Mouse (Mus musculus) brain, embryonic 14.5 days (tissue): ENCODE results near the gene Dbi.

Experiments
- CTCF ChIP-seq: fragments of 200-500 bp; IDR thresholded peaks from 2 replicates; pipeline ENCODE4 v1.5.1; 2012; ENCODE audit warnings: inconsistent platforms, mild to moderate bottlenecking, moderate library complexity, borderline replicate concordance; ENCODE audit not compliant: insufficient read depth, insufficient read length; ENCODE audit errors: extremely low read depth
- POLR2A ChIP-seq: fragments of 200-500 bp; IDR thresholded peaks from 2 replicates; pipeline ENCODE4 v1.6.1; 2012; ENCODE audit warnings: mild to moderate bottlenecking, inconsistent platforms, borderline replicate concordance; ENCODE audit not compliant: poor library complexity, insufficient read depth, insufficient read length, severe bottlenecking; ENCODE audit errors: extremely low read depth

DNA sequence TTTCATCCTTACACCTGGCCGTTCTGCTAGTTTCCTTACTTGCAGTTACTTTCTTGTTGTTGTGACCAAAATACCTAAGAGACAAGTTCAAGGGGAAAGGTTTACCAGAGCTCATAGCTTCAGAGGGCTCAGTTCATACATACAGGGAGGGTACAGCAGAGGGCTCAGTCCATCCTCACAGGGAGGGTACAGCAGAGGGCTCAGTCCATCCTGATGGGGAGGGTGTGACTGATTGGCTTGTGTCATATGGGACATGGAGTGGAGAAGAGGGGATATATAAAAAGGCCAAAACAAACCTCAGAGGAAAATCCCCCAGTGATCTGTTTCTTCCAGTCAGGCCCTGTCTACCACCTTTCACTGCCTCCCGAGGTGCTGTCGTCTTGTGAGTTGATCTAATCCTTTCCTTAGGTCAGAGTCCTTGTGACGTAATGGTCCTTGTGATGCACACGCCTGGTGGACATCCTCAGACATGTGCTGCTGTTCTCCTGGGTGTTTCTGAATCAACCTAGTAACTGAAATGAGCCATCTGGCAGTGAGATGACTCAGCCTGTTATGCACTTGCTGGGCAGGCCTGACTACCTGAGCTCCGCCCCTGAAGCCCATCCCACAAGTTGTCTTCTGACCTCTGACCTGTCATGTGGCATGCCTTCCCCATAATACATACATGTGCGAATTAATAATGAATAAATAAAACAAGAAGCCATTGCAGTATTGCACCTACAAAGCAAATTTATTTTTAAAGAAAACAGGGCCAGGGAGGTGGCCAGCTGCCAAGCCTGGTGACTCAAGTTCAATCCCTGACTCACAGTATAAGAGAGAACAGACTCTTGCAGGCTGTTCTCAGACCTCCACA is 15.3 kb upstream of the Dbi start:
- no peak for TF ChIP-seq CTCF
- no peak for TF ChIP-seq POLR2A
